Mouse (Mus musculus) neural tube, embryonic 13.5 days (tissue): ENCODE measurements around the gene Mrm1. TPM values are rescaled to one million over a fixed set of nuclear protein-coding genes. Genes with fewer than 3 reads are reported as not detected.

Source experiments
- polyA plus RNA-seq: library from polyadenylated mRNA; unstranded; fragments of >200 nt; fragmentation: Nextera tagmentation; extraction: Ambion mirVana; gene quantifications from 2 replicates; pipeline ENCODE4 v1.2.1, GENCODE M21; 2015

Gene Mrm1
- polyA plus RNA-seq, 1 experiment from 2014 or later: 10.5 TPM

Other genes with a start within 250 kb of the Mrm1 start
- 7.5 and 7.8 TPM in 2 replicates for gene Dhrs11, start 9.5 kb upstream of the Mrm1 start, polyA plus RNA-seq
- 74.9 and 86.2 TPM in 2 replicates for gene Ggnbp2, start 51.3 kb upstream of the Mrm1 start, polyA plus RNA-seq
- 5.9 and 6.1 TPM in 2 replicates for gene Myo19, start 60.6 kb upstream of the Mrm1 start, polyA plus RNA-seq
- gene Pigw, start 60.8 kb upstream of the Mrm1 start, polyA plus RNA-seq: 2.5 and 2.6 TPM in 2 replicates
- 65.4 and 68.0 TPM in 2 replicates for gene Znhit3, start 96.9 kb upstream of the Mrm1 start, polyA plus RNA-seq
- 6.3 and 6.4 TPM in 2 replicates for gene Car4, start 138.3 kb upstream of the Mrm1 start, polyA plus RNA-seq